Mouse (Mus musculus) limb, embryonic 15.5 days (tissue): ENCODE data around the gene Mmp15. TPM values are rescaled to one million over a fixed set of nuclear protein-coding genes. Genes with fewer than 3 reads are reported as not detected.
"Not testable (repeated sequence)": the region's sequence is repeated elsewhere in the genome, so short reads cannot be mapped to it uniquely, and the experiment has no call there.

ENCODE experiments used
- ATAC-seq: fragments of 200-750 bp; cut with Nextera tagmentation; 2 replicates; pipeline ENCODE4 v1.8.0; 2017; ENCODE audit warnings: low read depth, moderate TSS enrichment; ENCODE audit not compliant: insufficient number of reproducible peaks, low FRiP score, low TSS enrichment
- H3K27ac ChIP-seq: fragments of 300-500 bp; sonication (generic); 2 replicates; pipeline ENCODE4 v1.5.1; 2015; ENCODE audit warnings: moderate library complexity, mild to moderate bottlenecking, inconsistent platforms
- H3K27me3 ChIP-seq: fragments of 300-500 bp; sonication (generic); 2 replicates; pipeline ENCODE4 v1.6.1; 2015; ENCODE audit warnings: inconsistent platforms
- H3K36me3 ChIP-seq: fragments of 300-500 bp; sonication (generic); 2 replicates; pipeline ENCODE4 v1.6.1; 2015; ENCODE audit warnings: inconsistent platforms
- H3K4me1 ChIP-seq: fragments of 300-500 bp; sonication (generic); 2 replicates; pipeline ENCODE4 v1.6.1; 2015; ENCODE audit warnings: inconsistent platforms
- H3K4me2 ChIP-seq: fragments of 300-500 bp; sonication (generic); 2 replicates; pipeline ENCODE4 v1.6.1; 2015; ENCODE audit warnings: mild to moderate bottlenecking, inconsistent platforms
- H3K4me3 ChIP-seq: fragments of 300-500 bp; sonication (generic); 2 replicates; pipeline ENCODE4 v1.5.1; 2015; ENCODE audit warnings: mild to moderate bottlenecking, inconsistent platforms
- H3K9ac ChIP-seq: fragments of 300-500 bp; sonication (generic); 2 replicates; pipeline ENCODE4 v1.6.1; 2015; ENCODE audit warnings: inconsistent platforms
- H3K9me3 ChIP-seq: fragments of 300-500 bp; sonication (generic); 2 replicates; pipeline ENCODE4 v1.6.1; 2016; ENCODE audit warnings: inconsistent platforms
- WGBS: fragments of 180-500 bp; shearing (Covaris S2); methylation state at CpG from one replicate; pipeline ENCODE4 v1.1.7; 2015; 5-methylcytosine and 5-hydroxymethylcytosine counted together
- polyA plus RNA-seq: library from polyadenylated mRNA; unstranded; fragments of >200 nt; fragmentation: Nextera tagmentation; extraction: Ambion mirVana; gene quantifications from 2 replicates; pipeline ENCODE4 v1.2.1, GENCODE M21; 2015

Gene Mmp15
- polyA plus RNA-seq, 1 experiment from 2014 or later, result 7.8 TPM

GRCm38 (mm10) chr8:95363849-95364248 lies 11.8 kb downstream of the Mmp15 start:
- no peak overlapping the region for H3K27ac ChIP-seq
- H3K4me1 ChIP-seq, result peaks cover 13% of the 10 kb centered on the region
- H3K4me3 ChIP-seq, result no peak overlapping the region
- no peak overlapping the region for H3K4me2 ChIP-seq
- no peak overlapping the region for H3K9ac ChIP-seq
- 89% methylated on average over 2 of the region's 2 CpGs for WGBS
- H3K36me3 ChIP-seq, result no peaks in the 10 kb centered on the region
- no peaks in the 10 kb centered on the region for H3K27me3 ChIP-seq
- ATAC-seq, result no peak
- no peaks in the 10 kb centered on the region for H3K9me3 ChIP-seq

DNA sequence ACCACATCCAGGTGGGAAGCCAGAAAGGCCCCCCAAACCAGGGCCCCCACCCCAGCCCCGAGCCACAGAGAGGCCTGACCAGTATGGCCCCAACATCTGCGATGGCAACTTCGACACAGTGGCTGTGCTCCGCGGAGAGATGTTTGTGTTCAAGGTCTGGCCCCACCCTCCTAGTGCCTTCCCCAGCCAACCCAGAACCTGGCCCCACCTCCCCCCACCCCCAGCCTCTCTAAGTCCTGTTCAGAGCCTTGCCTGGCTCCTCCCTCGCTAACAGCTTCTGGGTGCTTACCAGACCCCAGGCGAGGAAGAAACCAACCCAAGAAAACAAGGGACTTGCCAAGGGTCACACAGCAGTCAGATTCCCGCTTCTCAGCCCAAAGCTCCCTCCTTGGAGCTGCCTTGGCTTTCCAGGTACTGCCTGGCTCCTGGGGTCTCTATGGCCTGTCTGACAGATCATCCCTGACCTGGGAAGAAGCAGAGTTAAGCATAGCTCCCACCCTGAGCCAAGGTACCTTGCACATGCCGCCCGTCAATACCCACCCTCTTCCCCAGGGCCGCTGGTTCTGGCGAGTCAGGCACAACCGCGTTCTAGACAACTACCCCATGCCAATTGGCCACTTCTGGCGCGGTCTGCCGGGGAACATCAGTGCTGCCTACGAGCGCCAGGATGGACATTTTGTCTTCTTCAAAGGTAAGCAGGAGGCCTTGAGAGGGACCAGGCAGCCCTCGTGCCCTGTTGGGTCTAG lies 17.7 kb downstream of the Mmp15 start:
- Histone ChIP-seq H3K4me1 (peaks cover 23% of the 10 kb centered on the region), H3K9ac (peak overlapping the region; percentile 14; the same call in 1 of the 2 replicates), H3K4me2 (peak overlapping the region; percentile 64), H3K4me3 (peak overlapping the region; percentile 40), H3K9me3 (no peaks in the 10 kb centered on the region), H3K27ac (peak overlapping the region; percentile 33; the same call in 1 of the 2 replicates), H3K27me3 (no peaks in the 10 kb centered on the region), H3K36me3 (no peaks in the 10 kb centered on the region; the same call in 1 of the 2 replicates)
- 36% methylated on average over 20 of the region's 20 CpGs for WGBS
- peak; percentile 35; the same call in 1 of the 2 replicates for ATAC-seq

DNA sequence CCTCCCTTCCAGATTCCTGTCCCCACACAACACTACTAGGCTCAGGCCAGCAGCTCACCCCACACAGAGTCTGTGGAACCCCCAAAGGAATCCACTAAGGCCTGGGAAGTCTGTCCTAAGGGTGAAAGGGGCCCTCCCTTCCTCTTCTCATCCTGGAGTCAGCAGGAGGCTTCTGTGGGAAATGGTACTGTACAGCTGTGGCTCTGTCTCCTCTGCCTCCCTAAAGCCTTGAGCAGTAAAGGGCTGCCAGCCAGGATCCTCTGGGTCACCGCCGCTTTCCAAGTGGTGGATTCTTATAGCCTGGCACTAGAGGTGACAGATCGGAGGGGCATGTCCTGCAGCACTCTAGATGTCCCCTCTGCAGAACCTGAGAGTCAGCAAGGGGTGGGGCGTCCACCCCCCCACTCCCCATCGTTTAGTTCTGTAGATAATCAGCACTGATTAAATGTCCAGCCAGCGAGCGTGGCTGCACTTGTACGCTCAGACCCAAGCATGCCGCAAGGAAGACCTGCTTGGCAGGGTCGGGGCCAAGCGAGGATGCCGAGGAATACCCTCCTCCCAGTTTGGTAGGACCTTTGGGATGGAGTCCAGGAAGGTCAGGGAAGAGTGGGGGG lies 21.4 kb downstream of the Mmp15 start:
- Histone ChIP-seq H3K27ac (no peak overlapping the region), H3K4me1 (peaks cover 38% of the 10 kb centered on the region), H3K4me2 (no peak overlapping the region), H3K9me3 (no peaks in the 10 kb centered on the region), H3K9ac (no peak overlapping the region), H3K27me3 (no peaks in the 10 kb centered on the region), H3K36me3 (no peaks in the 10 kb centered on the region; the same call in 1 of the 2 replicates), H3K4me3 (no peak overlapping the region)
- WGBS, result 76% methylated on average over 12 of the region's 12 CpGs
- no peak for ATAC-seq

DNA sequence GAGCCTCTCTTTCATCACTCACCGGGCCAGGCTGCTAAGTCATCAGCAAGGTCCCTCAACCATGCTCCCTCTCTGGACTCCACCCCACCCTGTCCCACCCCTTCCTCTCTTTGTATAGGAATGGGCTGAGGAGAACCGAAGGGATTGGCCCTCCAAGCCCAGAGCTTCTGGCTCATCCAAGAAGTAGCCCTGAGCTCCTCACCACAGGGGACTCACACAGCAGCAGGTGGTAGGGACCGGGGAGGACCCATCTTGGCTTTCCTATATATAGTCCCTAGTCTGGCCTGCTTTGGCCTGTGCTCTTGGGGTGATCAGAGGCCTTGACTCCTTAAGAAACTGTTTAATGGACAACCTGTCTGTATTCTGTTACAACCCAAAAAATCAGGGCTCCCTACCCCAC lies 22.4 kb downstream of the Mmp15 start:
- no peak overlapping the region for H3K9ac ChIP-seq
- H3K36me3 ChIP-seq, result no peaks in the 10 kb centered on the region; the same call in 1 of the 2 replicates
- H3K4me1 ChIP-seq, result peaks cover 31% of the 10 kb centered on the region
- no peak for ATAC-seq
- no peaks in the 10 kb centered on the region for H3K9me3 ChIP-seq
- no peak overlapping the region for H3K4me2 ChIP-seq
- 72% methylated on average over 3 of the region's 3 CpGs for WGBS
- no peak overlapping the region for H3K4me3 ChIP-seq
- H3K27me3 ChIP-seq, result no peaks in the 10 kb centered on the region
- no peak overlapping the region for H3K27ac ChIP-seq

GRCm38 (mm10) chr8:95375374-95375930 lies 23.4 kb downstream of the Mmp15 start:
- no peak overlapping the region for H3K4me2 ChIP-seq
- no peak overlapping the region for H3K9ac ChIP-seq
- no peak for ATAC-seq
- H3K27me3 ChIP-seq, result no peaks in the 10 kb centered on the region
- H3K4me3 ChIP-seq, result no peak overlapping the region
- no peak overlapping the region for H3K27ac ChIP-seq
- H3K4me1 ChIP-seq, result peaks cover 22% of the 10 kb centered on the region
- no peaks in the 10 kb centered on the region for H3K9me3 ChIP-seq
- 86% methylated on average over 7 of the region's 7 CpGs for WGBS
- H3K36me3 ChIP-seq, result no peaks in the 10 kb centered on the region; the same call in 1 of the 2 replicates

DNA sequence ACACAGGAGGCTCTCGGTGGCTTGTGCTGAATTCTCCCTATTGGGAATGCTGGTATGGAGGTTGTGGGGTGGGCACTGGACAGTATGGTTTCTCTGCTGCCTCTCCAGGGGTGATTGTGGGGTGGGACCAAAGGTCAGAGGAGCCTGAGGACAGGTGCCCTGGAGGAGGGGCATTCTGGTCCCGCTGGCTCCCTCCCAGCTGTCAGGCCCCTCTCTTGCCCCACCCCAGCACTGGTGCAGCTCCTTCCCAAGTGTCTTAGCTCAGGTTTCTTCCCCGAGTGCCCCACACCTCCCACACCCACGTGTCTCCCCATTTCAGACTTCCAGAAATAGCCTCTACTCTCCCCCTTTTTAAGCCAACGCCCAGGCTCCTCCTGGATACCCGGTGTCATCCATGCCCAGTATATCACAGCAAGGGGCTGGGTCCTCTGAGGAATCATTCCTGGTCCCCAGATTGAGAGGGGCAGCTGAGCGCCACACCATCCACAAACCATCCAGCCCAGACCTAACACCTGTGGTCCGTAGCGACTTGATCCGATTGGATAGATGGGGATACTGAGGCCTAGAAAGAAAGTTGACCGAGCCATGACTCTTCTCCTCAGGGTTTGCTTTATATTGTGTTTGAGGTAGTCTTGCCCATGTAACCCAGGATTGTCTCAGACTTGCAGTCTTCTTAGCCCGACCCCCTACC lies 24.4 kb downstream of the Mmp15 start:
- Histone ChIP-seq H3K4me3 (no peak overlapping the region), H3K9me3 (no peaks in the 10 kb centered on the region), H3K4me2 (no peak overlapping the region), H3K9ac (no peak overlapping the region), H3K27ac (no peak overlapping the region), H3K4me1 (peaks cover 22% of the 10 kb centered on the region), H3K36me3 (no peaks in the 10 kb centered on the region; the same call in 1 of the 2 replicates), H3K27me3 (no peaks in the 10 kb centered on the region)
- 74% methylated on average over 12 of the region's 12 CpGs for WGBS
- peak; percentile 31; the same call in 1 of the 2 replicates for ATAC-seq

- Histone ChIP-seq H3K4me2 (no peak overlapping the region), H3K9ac (no peak overlapping the region), H3K36me3 (no peaks in the 10 kb centered on the region; the same call in 1 of the 2 replicates), H3K27me3 (no peaks in the 10 kb centered on the region), H3K9me3 (no peaks in the 10 kb centered on the region), H3K4me1 (peaks cover 22% of the 10 kb centered on the region), H3K27ac (no peak overlapping the region), H3K4me3 (no peak overlapping the region)
- ATAC-seq, result no peak
- WGBS, result 73% methylated on average over 4 of the region's 4 CpGs
These were observed 25.0 kb downstream of the Mmp15 start for GRCm38 (mm10) chr8:95377101-95377500.

DNA sequence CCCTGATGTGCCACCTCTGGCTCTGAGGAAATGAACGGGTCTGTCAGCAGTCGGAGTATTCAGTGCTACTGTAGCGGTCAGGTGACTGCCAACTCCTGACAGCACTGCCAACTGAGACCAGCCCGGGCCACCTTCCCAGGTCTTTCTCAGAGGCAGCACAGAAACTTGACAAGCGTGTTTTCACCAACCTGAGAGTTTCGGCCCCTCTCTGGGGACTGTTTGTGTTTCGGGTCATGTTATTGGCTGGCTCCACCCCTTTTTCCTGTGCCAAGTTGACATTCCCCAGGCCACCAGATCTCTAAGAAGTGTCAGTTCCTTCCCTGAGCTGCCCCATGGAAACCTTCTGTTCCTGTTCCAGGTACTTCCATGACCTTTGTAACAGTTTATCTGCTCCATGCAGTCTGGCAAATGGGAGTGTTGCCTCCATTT lies 25.8 kb downstream of the Mmp15 start:
- Histone ChIP-seq H3K4me2 (no peak overlapping the region), H3K27me3 (no peaks in the 10 kb centered on the region), H3K4me3 (no peak overlapping the region), H3K27ac (peak overlapping the region; percentile 60; the same call in 1 of the 2 replicates), H3K9me3 (no peaks in the 10 kb centered on the region), H3K9ac (no peak overlapping the region), H3K4me1 (peaks cover 22% of the 10 kb centered on the region), H3K36me3 (no peaks in the 10 kb centered on the region)
- ATAC-seq, result no peak
- WGBS, result 11% methylated on average over 7 of the region's 7 CpGs

DNA sequence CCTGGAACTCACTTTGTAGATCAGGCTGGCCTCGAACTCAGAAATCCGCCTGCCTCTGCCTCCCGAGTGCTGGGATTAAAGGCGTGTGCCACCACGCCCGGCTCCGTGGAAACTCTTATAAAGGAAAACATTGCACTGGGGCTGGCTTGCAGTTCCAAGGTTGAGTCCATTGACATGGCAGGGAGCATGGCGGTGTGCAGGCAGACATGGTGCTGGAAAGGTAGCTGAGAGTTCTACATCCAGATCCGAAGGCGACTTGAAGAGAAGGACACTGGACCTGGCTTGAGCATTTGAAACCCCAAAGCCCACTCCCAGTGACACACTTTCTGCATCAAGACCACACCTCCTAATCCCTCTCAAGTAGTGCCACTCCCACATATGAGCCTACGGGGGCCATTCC lies 26.9 kb downstream of the Mmp15 start:
- peaks cover 17% of the 10 kb centered on the region for H3K4me1 ChIP-seq
- ATAC-seq, H3K36me3 ChIP-seq, H3K9me3 ChIP-seq, H3K4me3 ChIP-seq, H3K27ac ChIP-seq, H3K9ac ChIP-seq, H3K27me3 ChIP-seq, H3K4me2 ChIP-seq: not testable (repeated sequence)
- 95% methylated on average over 11 of the region's 11 CpGs for WGBS

- H3K27ac ChIP-seq, result no peak overlapping the region
- H3K9ac ChIP-seq, result no peak overlapping the region
- no peak for ATAC-seq
- no peaks in the 10 kb centered on the region for H3K36me3 ChIP-seq
- no peak overlapping the region for H3K4me3 ChIP-seq
- no peaks in the 10 kb centered on the region for H3K9me3 ChIP-seq
- H3K4me2 ChIP-seq, result no peak overlapping the region
- H3K4me1 ChIP-seq, result peaks cover 15% of the 10 kb centered on the region
- H3K27me3 ChIP-seq, result no peaks in the 10 kb centered on the region
These were observed 28.9 kb downstream of the Mmp15 start for GRCm38 (mm10) chr8:95380953-95381352.

DNA sequence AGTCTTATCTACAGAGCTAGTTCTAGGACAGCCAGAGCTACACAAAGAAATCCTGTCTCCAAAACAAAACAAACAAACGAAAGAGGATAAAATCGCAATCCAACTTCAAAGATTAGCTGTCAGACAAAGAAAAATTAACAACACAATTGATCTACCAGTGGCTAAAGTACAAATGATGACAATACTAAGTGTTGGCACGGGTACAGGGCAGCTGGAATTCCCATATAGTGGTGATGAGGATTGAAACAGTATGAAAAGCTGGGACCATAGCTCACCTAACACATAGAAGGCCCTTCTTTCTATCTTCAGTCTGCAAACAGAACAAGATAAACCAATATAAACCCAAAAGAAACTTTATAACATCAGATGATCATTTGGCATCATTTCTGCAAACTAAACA lies 29.5 kb downstream of the Mmp15 start:
- H3K4me1 ChIP-seq, result peaks cover 11% of the 10 kb centered on the region
- WGBS, result 87% methylated on average over 3 of the region's 3 CpGs
- H3K4me2 ChIP-seq, result no peak overlapping the region
- no peaks in the 10 kb centered on the region for H3K27me3 ChIP-seq
- no peaks in the 10 kb centered on the region for H3K9me3 ChIP-seq
- no peak for ATAC-seq
- no peak overlapping the region for H3K4me3 ChIP-seq
- no peaks in the 10 kb centered on the region for H3K36me3 ChIP-seq
- H3K27ac ChIP-seq, result no peak overlapping the region
- H3K9ac ChIP-seq, result no peak overlapping the region

- no peaks in the 10 kb centered on the region for H3K36me3 ChIP-seq
- no peak overlapping the region for H3K4me3 ChIP-seq
- no peaks in the 10 kb centered on the region for H3K4me1 ChIP-seq
- WGBS, result 76% methylated on average over 3 of the region's 3 CpGs
- H3K9ac ChIP-seq, result no peak overlapping the region
- H3K9me3 ChIP-seq, result no peaks in the 10 kb centered on the region
- no peaks in the 10 kb centered on the region for H3K27me3 ChIP-seq
- no peak overlapping the region for H3K4me2 ChIP-seq
- no peak for ATAC-seq
- no peak overlapping the region for H3K27ac ChIP-seq
These were observed 32.4 kb downstream of the Mmp15 start for GRCm38 (mm10) chr8:95384501-95384900.
